Comparison of ENCODE assay signal across 7 mouse cellular contexts in genomic region chr13:23581408-23582218, GRCm38 (mm10). TPM values are rescaled to one million over a fixed set of nuclear protein-coding genes. Genes with fewer than 3 reads are reported as not detected.
DNase-seq lines count a peak whose midpoint lies in the region; ATAC-seq lines count a peak whose summit lies in the region.

TSS of gene Hist1h4d (plus strand) at chr13:23581598.

- DNase-seq in adrenal gland, postnatal 36 days = peak; percentile 92 to 94
- peak; percentile 98 to 100 for DNase-seq in heart, adult 18-20 months
- DNase-seq in kidney, adult 8-10 months = peak; percentile 95 to 96
- DNase-seq in spleen, postnatal 10 days (ENCODE audit: low spot score in 2 of 2) = peak; percentile 93 to 97

- H3K36me3 ChIP-seq in embryonic facial prominence, embryonic 13.5 days = no peaks in the 10 kb centered on the region
- no peaks in the 10 kb centered on the region for H3K36me3 ChIP-seq in limb, embryonic 13.5 days
- no peaks in the 10 kb centered on the region for H3K36me3 ChIP-seq in midbrain, embryonic 16.5 days (ENCODE audit: control insufficient read depth, insufficient read depth, low read length)

- peak within 1 kb of the TSS; percentile 59 for H3K4me3 ChIP-seq in embryonic facial prominence, embryonic 13.5 days
- peak within 1 kb of the TSS; percentile 58 for H3K4me3 ChIP-seq in limb, embryonic 13.5 days
- peak within 1 kb of the TSS; percentile 51 for H3K4me3 ChIP-seq in midbrain, embryonic 16.5 days (ENCODE audit: low read depth, low read length)

- H3K4me2 ChIP-seq in embryonic facial prominence, embryonic 13.5 days = peak within 1 kb of the TSS; percentile 84
- H3K4me2 ChIP-seq in limb, embryonic 13.5 days (replicated peaks) = peak within 1 kb of the TSS; percentile 87
- H3K4me2 ChIP-seq in midbrain, embryonic 16.5 days (ENCODE audit: low read length) = peak within 1 kb of the TSS; percentile 94

- peak; percentile 88 for ATAC-seq in embryonic facial prominence, embryonic 13.5 days (ENCODE audit: insufficient number of reproducible peaks, insufficient read depth, low FRiP score, low TSS enrichment, low read depth)
- peak; percentile 90 for ATAC-seq in limb, embryonic 13.5 days (ENCODE audit: low FRiP score, low read depth)
- peak; percentile 94 for ATAC-seq in midbrain, embryonic 16.5 days

- under 1% methylated on average over 43 of the region's 43 CpGs for WGBS in embryonic facial prominence, embryonic 13.5 days
- WGBS in limb, embryonic 13.5 days = under 1% methylated on average over 43 of the region's 43 CpGs
- under 1% methylated on average over 43 of the region's 43 CpGs for WGBS in midbrain, embryonic 16.5 days

- no peaks in the 10 kb centered on the region for H3K9me3 ChIP-seq in embryonic facial prominence, embryonic 13.5 days
- no peaks in the 10 kb centered on the region for H3K9me3 ChIP-seq in limb, embryonic 13.5 days
- H3K9me3 ChIP-seq in midbrain, embryonic 16.5 days (replicated peaks; ENCODE audit: control insufficient read depth, low read length, poor library complexity, severe bottlenecking) = no peaks in the 10 kb centered on the region

- H3K27ac ChIP-seq in embryonic facial prominence, embryonic 13.5 days = peak within 1 kb of the TSS; percentile 98
- H3K27ac ChIP-seq in limb, embryonic 13.5 days = peak within 1 kb of the TSS; percentile 92
- H3K27ac ChIP-seq in midbrain, embryonic 16.5 days (ENCODE audit: low read length) = peak within 1 kb of the TSS; percentile 80

- peaks cover 38% of the 10 kb centered on the region for H3K4me1 ChIP-seq in embryonic facial prominence, embryonic 13.5 days
- H3K4me1 ChIP-seq in limb, embryonic 13.5 days = peaks cover 42% of the 10 kb centered on the region
- H3K4me1 ChIP-seq in midbrain, embryonic 16.5 days (ENCODE audit: control insufficient read depth, insufficient read depth, low read length) = peaks cover 25% of the 10 kb centered on the region

- peak within 1 kb of the TSS; percentile 80 for H3K9ac ChIP-seq in embryonic facial prominence, embryonic 13.5 days
- H3K9ac ChIP-seq in limb, embryonic 13.5 days = peak within 1 kb of the TSS; percentile 79
- H3K9ac ChIP-seq in midbrain, embryonic 16.5 days (ENCODE audit: low read depth, low read length) = peak within 1 kb of the TSS; percentile 72

- no peaks in the 10 kb centered on the region for H3K27me3 ChIP-seq in embryonic facial prominence, embryonic 13.5 days
- H3K27me3 ChIP-seq in limb, embryonic 13.5 days = no peaks in the 10 kb centered on the region
- no peaks in the 10 kb centered on the region for H3K27me3 ChIP-seq in midbrain, embryonic 16.5 days (ENCODE audit: control insufficient read depth, insufficient read depth, low read depth, low read length)

RNA-seq across cellular contexts. Expression of gene Hist1h4d, which starts in this region (rescaled TPM):
- total RNA-seq in adrenal gland, postnatal 36 days (2021) = 100 to 1,000 TPM; 159 to 164 TPM
- polyA plus RNA-seq in embryonic facial prominence, embryonic 13.5 days (2015; fragmentation: Nextera tagmentation; extraction: Ambion mirVana) = 141 and 160 TPM in 2 replicates
- 10 to 100 TPM; 51.2 to 52.9 TPM for total RNA-seq in heart, adult 18-20 months (2021)
- 126 and 130 TPM in 2 replicates for polyA plus RNA-seq in limb, embryonic 13.5 days (2015; fragmentation: Nextera tagmentation; extraction: Ambion mirVana)
- 21.8 and 27.6 TPM in 2 replicates for polyA plus RNA-seq in midbrain, embryonic 16.5 days (2015; fragmentation: Nextera tagmentation; extraction: Ambion mirVana)

Comparison
In these comparisons a context has a peak if more than half of its experiments do, and no peak if none do; other contexts are left out.
1. Peak in every context shown above with its lines: DNase-seq, ATAC-seq, H3K4me3 ChIP-seq and H3K27ac ChIP-seq.